Mouse (Mus musculus) thymus, adult 2 months (tissue): ENCODE measurements around the gene Opa3.

Experiments used
- CTCF ChIP-seq: fragments of 200-500 bp; IDR thresholded peaks from 2 replicates; pipeline ENCODE4 v1.5.1; 2012; ENCODE audit warnings: mild to moderate bottlenecking, control low read depth, low read length, moderate library complexity, borderline replicate concordance; ENCODE audit not compliant: control insufficient read depth, poor library complexity, insufficient read depth; ENCODE audit errors: extremely low read depth
- POLR2A ChIP-seq: fragments of 200-500 bp; IDR thresholded peaks from 2 replicates; pipeline ENCODE4 v1.6.1; 2012; ENCODE audit warnings: mild to moderate bottlenecking, low read length, control low read depth, moderate library complexity; ENCODE audit not compliant: control insufficient read depth, poor library complexity, insufficient read depth; ENCODE audit errors: extremely low read depth

- no peak for TF ChIP-seq CTCF
- no peak for TF ChIP-seq POLR2A
Observed at GRCm38 (mm10) chr7:19184250-19184649, 43.9 kb upstream of the Opa3 start.
